In the genomic region with DNA sequence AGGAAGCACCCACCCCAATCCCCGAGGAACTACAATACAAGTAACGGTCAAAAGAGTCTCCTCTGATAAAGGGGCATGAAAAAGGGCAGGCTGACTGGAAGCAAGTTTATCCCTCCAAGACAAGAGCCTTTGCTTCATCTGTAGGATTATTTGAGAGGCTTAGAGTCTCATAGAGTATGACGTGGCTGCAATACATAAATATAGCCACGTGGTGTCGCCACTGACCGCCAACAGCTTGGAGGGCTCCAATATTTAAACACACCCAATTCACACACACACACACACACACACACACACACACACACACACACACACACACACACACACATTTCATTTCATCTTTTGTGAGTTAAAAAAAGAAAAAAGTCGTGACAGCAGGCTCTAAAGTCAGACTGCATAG, we compare ENCODE assay signal across 9 mouse cellular contexts. TPM values are rescaled to one million over a fixed set of nuclear protein-coding genes. Genes with fewer than 3 reads are reported as not detected.
DNase-seq lines count a peak whose midpoint lies in the region; ATAC-seq lines count a peak whose summit lies in the region.
"Had no signal": no experiment of that assay in that cellular context is flagged by ENCODE, and none has a peak within 500 bp of the region (broad histone marks: within the 10 kb centered on the region; RNA-seq: fewer than 3 reads in every experiment).

No protein-coding gene starts in this region.

- H3K4me3 ChIP-seq in kidney, embryonic 15.5 days (replicated peaks), result no peak overlapping the region
- no peak overlapping the region for H3K4me3 ChIP-seq in liver, embryonic 13.5 days (replicated peaks)
- H3K4me3 ChIP-seq: embryonic facial prominence, embryonic 15.5 days had no signal

- no peak overlapping the region for H3K9ac ChIP-seq in kidney, embryonic 15.5 days
- no peak overlapping the region for H3K9ac ChIP-seq in liver, embryonic 13.5 days
- H3K9ac ChIP-seq: embryonic facial prominence, embryonic 15.5 days had no signal

- no peak overlapping the region for H3K4me2 ChIP-seq in kidney, embryonic 15.5 days
- H3K4me2 ChIP-seq in liver, embryonic 13.5 days, result no peak overlapping the region
- H3K4me2 ChIP-seq: embryonic facial prominence, embryonic 15.5 days had no signal

- H3K9me3 ChIP-seq in kidney, embryonic 15.5 days (replicated peaks), result no peaks in the 10 kb centered on the region
- H3K9me3 ChIP-seq in liver, embryonic 13.5 days (replicated peaks), result no peaks in the 10 kb centered on the region
- H3K9me3 ChIP-seq: embryonic facial prominence, embryonic 15.5 days had no signal

- peak; percentile 65 for DNase-seq in kidney, adult 18-20 months
- peak; percentile 66 to 88 for DNase-seq in adrenal gland, adult (ENCODE audit: inconsistent age in 2 of 2, low spot score in 1 of 2)
- peak; percentile 54 for DNase-seq in embryo, embryonic 11 days
- DNase-seq in kidney, postnatal 10 days, result peak; percentile 77
- DNase-seq in liver, embryonic 13.5 days, result peak; percentile 3
- DNase-seq in retina, postnatal 7 days (ENCODE audit: low read depth, low spot score), result peak; percentile 56
- peak; percentile 55 for DNase-seq in urinary bladder, postnatal 14 days (ENCODE audit: low spot score)

- H3K27ac ChIP-seq in kidney, embryonic 15.5 days, result no peak overlapping the region
- no peak overlapping the region for H3K27ac ChIP-seq in liver, embryonic 13.5 days
- H3K27ac ChIP-seq: embryonic facial prominence, embryonic 15.5 days had no signal

- ATAC-seq in kidney, embryonic 15.5 days (replicated peaks; ENCODE audit: low FRiP score), result no peak
- no peak for ATAC-seq in liver, embryonic 13.5 days (ENCODE audit: low read depth)

- H3K4me1 ChIP-seq in kidney, embryonic 15.5 days, result no peaks in the 10 kb centered on the region
- H3K4me1 ChIP-seq in liver, embryonic 13.5 days (replicated peaks), result no peaks in the 10 kb centered on the region; the same call in 1 of the 2 replicates
- H3K4me1 ChIP-seq: embryonic facial prominence, embryonic 15.5 days had no signal

- WGBS in kidney, embryonic 15.5 days, result 11% methylated on average over 7 of the region's 7 CpGs
- 7% methylated on average over 7 of the region's 7 CpGs for WGBS in liver, embryonic 13.5 days (ENCODE audit: insufficient replicate concordance)

- no peaks in the 10 kb centered on the region for H3K36me3 ChIP-seq in kidney, embryonic 15.5 days
- H3K36me3 ChIP-seq in liver, embryonic 13.5 days, result no peaks in the 10 kb centered on the region
- H3K36me3 ChIP-seq: embryonic facial prominence, embryonic 15.5 days had no signal

- H3K27me3 ChIP-seq in kidney, embryonic 15.5 days, result no peaks in the 10 kb centered on the region
- no peaks in the 10 kb centered on the region for H3K27me3 ChIP-seq in liver, embryonic 13.5 days
- H3K27me3 ChIP-seq: embryonic facial prominence, embryonic 15.5 days had no signal

RNA-seq across cellular contexts. Expression of gene Clcn5, which starts 3.1 kb away (rescaled TPM):
- polyA plus RNA-seq in kidney, embryonic 15.5 days (2015; fragmentation: Nextera tagmentation; extraction: Ambion mirVana), result 13.6 and 13.9 TPM in 2 replicates
- 2.9 and 3.8 TPM in 2 replicates for polyA plus RNA-seq in liver, embryonic 13.5 days (2015; fragmentation: Nextera tagmentation; extraction: Ambion mirVana)

RNA-seq across cellular contexts. Expression of gene Usp27x, which starts 53.3 kb away (rescaled TPM):
- polyA plus RNA-seq in kidney, embryonic 15.5 days (2015; fragmentation: Nextera tagmentation; extraction: Ambion mirVana), result 0.78 and 1.1 TPM in 2 replicates
- 0.03 and 0.10 TPM in 2 replicates for polyA plus RNA-seq in liver, embryonic 13.5 days (2015; fragmentation: Nextera tagmentation; extraction: Ambion mirVana)

Comparison
In these comparisons a context has a peak if more than half of its experiments do, and no peak if none do; other contexts are left out.
1. DNase-seq: peak in every context shown above with its lines; median percentile 77 in adrenal gland, adult; 77 in kidney, postnatal 10 days; 65 in kidney, adult 18-20 months; 56 in retina, postnatal 7 days; 55 in urinary bladder, postnatal 14 days; 54 in embryo, embryonic 11 days; 3 in liver, embryonic 13.5 days.